Mouse (Mus musculus): Measurements from ENCODE around the gene Vsir. TPM values are rescaled to one million over a fixed set of nuclear protein-coding genes. Genes with fewer than 3 reads are reported as not detected.

Gene Vsir
- polyA plus RNA-seq, 1 experiment from 2014 or later: 1.6 TPM

DNA sequence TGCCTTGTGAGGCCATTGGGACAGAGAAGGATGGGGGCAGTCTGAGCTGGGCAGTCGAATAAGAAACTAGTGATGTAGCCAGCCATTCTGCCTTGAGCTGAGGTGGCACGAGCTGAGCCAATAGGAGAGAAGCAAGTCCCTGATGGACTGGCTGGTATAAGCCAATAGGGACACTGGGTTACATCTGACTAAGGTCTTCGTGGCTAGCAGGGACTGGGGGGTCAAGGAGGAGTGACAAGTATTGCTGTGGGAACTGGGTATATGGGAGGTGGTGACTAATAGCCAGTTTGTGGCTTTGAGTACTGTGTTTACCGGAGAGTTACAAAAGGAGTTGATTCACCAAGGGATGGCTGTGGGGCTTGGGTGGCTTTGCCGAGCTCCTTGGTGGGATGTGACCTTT, 49.0 kb downstream of the Vsir start:
- Histone ChIP-seq H3K36me3 (no peaks in the 10 kb centered on the region), H3K4me1 (replicated peaks) (peaks cover 21% of the 10 kb centered on the region), H3K27me3 (no peaks in the 10 kb centered on the region), H3K9me3 (no peaks in the 10 kb centered on the region), H3K9ac (replicated peaks) (no peak overlapping the region), H3K27ac (no peak overlapping the region), H3K4me2 (replicated peaks) (no peak overlapping the region), H3K4me3 (replicated peaks) (no peak overlapping the region)
- 73% methylated on average over 5 of the region's 5 CpGs for WGBS
- ATAC-seq: no peak

DNA sequence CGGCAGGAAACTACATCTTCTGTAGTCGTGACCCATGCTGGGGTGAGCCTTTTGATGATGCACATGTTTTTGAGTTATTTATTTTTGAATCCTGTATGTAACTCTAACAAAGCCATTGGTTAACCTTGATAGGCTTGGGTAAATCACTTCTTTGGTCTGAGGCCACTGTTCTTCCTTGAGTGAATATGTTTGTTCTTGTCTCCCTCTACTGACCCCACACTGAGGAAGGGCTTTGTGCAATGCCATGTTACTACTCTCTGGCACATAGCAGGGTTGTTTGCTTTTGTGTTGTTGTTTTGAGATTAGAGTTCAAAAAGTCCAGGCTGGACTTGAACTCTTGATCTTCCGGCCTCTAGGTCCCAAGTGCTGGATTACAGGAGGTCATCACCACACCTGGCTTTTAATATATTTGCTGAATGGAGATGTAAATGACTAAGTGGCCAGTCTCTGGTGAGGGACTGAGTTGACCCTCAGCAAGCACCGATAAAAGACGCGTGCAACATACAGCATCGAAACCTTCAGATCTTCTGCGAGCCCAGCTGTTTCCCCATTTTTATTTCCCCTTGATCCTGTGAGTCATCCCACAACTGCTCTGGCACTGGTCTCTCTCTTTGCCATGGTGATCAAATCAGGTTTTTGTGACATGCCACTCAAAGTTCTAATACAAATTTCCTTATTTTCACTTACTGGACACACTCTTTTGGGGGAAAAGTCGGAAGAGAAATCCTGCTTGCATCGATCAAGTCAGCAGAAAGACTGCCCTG, 51.6 kb downstream of the Vsir start:
- no peak for ATAC-seq
- H3K4me2 ChIP-seq (replicated peaks): no peak overlapping the region
- no peak overlapping the region for H3K4me3 ChIP-seq (replicated peaks)
- H3K36me3 ChIP-seq: no peaks in the 10 kb centered on the region
- H3K27me3 ChIP-seq: no peaks in the 10 kb centered on the region
- WGBS: 91% methylated on average over 10 of the region's 10 CpGs
- H3K4me1 ChIP-seq (replicated peaks): peaks cover 17% of the 10 kb centered on the region
- no peak overlapping the region for H3K27ac ChIP-seq
- no peak overlapping the region for H3K9ac ChIP-seq (replicated peaks)
- H3K9me3 ChIP-seq: no peaks in the 10 kb centered on the region

DNA sequence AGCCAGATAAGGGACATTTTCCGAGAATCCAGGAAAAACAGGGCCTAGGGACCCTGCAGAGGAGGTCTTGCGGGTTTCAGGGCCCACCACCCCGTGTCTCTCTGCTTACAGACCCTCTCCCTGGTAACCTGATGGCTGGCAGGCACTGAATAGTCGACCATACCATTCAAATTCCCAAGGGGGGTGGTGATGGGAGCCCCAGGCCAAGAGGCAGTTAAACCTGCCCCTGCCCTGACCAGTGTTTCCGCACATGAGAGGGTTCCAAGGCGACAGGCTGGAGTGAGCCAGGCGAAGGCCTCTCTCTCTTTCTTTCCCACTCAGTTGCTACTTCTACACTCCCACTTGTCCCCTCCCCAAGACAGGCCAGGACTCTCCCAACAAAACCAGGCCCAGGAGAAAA, 52.8 kb downstream of the Vsir start, which contains the start of gene Gm17455:
Gm17455 (plus strand) TSS at position 278 of the 400 bp plus-strand sequence.
- Histone ChIP-seq H3K27ac (no peak within 1 kb of the TSS), H3K9me3 (no peaks in the 10 kb centered on the region), H3K4me1 (replicated peaks) (peaks cover 18% of the 10 kb centered on the region), H3K27me3 (no peaks in the 10 kb centered on the region), H3K4me2 (replicated peaks) (no peak within 1 kb of the TSS), H3K9ac (replicated peaks) (0 out of 2 replicates have a peak within 1 kb of the TSS, but pooled peaks have one; percentile 17), H3K36me3 (no peaks in the 10 kb centered on the region), H3K4me3 (replicated peaks) (no peak within 1 kb of the TSS)
- WGBS: 34% methylated on average over 7 of the region's 7 CpGs
- peak; percentile 51; the same call in 1 of the 2 replicates for ATAC-seq

DNA sequence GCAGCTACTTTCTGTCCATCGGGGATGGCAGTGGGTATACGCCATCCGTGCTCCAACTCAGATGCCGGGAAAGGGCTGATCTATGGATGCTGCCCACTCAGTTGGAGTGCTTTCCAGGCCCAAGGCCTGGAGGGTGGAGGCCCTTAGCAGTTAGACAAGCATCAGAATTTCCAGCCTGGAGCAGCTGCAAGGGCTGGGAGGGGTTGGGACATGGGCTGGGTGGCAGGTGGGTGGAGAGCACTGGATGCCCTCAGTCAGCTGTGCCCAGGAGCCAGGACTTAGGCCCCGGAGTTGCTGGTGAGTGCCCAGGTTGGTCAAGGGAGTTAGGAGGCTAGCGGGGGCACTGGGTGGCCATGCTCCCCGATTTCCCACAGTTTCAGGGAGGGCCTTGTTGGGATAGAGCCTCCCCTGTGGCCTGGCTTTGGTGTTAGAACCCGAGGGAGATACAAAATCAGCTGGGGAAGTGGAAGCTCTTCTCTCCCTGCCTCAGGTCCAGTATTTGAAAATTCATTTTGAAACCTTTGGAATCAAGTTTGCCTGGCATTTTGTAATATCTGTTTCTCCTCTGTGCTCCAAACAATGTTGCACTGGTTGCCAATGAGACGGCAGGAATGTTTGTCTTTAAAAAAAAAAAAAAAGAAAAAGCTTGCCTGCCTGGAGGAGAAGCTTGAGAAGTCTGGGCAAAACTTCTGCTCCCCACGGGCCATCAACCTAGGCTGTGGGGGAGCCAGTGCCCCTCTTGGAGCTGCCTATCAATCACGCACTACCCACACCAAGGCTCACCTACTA, 54.0 kb downstream of the Vsir start:
- ATAC-seq: no peak
- Histone ChIP-seq H3K4me3 (replicated peaks) (no peak overlapping the region), H3K27me3 (no peaks in the 10 kb centered on the region), H3K4me2 (replicated peaks) (no peak overlapping the region), H3K9ac (replicated peaks) (0 out of 2 replicates have a peak overlapping the region, but pooled peaks have one; percentile 17), H3K9me3 (no peaks in the 10 kb centered on the region), H3K36me3 (no peaks in the 10 kb centered on the region), H3K27ac (no peak overlapping the region), H3K4me1 (replicated peaks) (peaks cover 23% of the 10 kb centered on the region)
- 83% methylated on average over 11 of the region's 11 CpGs for WGBS

DNA sequence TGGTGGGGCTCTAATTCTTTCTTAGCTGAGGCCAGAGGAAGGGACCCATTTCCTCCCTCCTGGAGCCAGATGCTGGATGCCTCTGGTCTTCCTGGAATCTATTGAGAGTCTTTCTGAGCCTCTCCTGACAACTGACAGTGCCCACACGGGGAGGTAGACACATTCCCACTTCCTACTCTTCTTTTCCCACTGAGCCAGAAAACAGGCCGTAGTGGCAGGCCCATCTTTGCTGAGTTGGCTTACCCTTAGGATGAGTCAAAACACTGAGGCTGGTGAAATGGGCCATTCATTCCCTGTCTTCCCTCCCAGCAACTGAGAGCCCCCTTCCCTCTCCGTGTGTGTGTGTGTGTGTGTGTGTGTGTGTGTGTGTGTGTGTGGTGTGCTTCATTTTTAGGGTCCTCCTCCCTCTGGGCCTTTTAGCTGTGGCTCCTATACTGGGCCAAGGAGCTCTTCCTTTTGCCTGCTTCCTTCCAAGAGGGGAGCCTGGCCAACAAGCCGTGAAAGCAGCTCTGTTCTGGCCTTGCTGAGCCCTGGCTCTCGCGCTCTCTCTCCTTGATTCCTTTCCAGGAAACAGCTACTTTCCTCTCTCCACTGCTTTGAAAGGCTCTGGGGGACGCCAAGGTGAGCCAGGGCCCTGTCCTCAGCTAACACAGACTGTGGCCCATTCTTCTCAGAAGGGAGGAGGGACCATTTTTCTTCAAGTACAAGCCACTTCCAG, 59.0 kb downstream of the Vsir start:
- no peaks in the 10 kb centered on the region for H3K36me3 ChIP-seq
- WGBS: 57% methylated on average over 7 of the region's 7 CpGs

DNA sequence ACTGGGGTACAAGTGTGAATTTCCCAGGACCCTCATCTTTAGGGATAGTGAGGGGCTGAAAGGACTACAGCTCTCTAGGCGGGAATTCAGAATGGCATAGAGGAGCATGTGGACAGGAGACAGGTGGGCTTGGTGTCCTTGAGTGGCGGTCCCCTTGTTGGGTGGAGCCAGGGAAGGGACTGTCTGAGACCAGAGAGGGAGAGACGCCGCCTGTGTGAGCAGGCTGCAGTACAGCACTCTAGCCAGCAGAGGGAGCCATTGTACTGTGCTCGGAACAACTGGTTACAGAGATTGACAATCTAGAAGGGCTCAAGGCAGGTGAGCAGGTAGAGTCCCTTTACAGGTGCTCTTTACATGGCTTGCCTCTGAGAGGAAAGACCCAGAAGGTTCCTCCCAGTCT, 61.2 kb downstream of the Vsir start:
- H3K9me3 ChIP-seq: no peaks in the 10 kb centered on the region
- H3K4me2 ChIP-seq (replicated peaks): no peak overlapping the region
- 4% methylated on average over 5 of the region's 5 CpGs for WGBS
- H3K27ac ChIP-seq: no peak overlapping the region
- H3K4me1 ChIP-seq (replicated peaks): 0 out of 2 replicates have a peak, but pooled peaks cover 8% of the 10 kb centered on the region
- peaks cover 15% of the 10 kb centered on the region for H3K27me3 ChIP-seq
- H3K4me3 ChIP-seq (replicated peaks): no peak overlapping the region
- ATAC-seq: peak; percentile 70; the same call in 1 of the 2 replicates
- H3K36me3 ChIP-seq: no peaks in the 10 kb centered on the region
- H3K9ac ChIP-seq (replicated peaks): no peak overlapping the region

More for the DNA sequence above, 59.0 kb downstream of the Vsir start:
- H3K9ac ChIP-seq (replicated peaks): no peak overlapping the region
- H3K4me2 ChIP-seq (replicated peaks): no peak overlapping the region
- no peaks in the 10 kb centered on the region for H3K9me3 ChIP-seq
- peaks cover 11% of the 10 kb centered on the region for H3K27me3 ChIP-seq
- H3K4me3 ChIP-seq (replicated peaks): no peak overlapping the region
- no peak overlapping the region for H3K27ac ChIP-seq
- ATAC-seq: no peak
- H3K4me1 ChIP-seq (replicated peaks): peaks cover 10% of the 10 kb centered on the region; the same call in 1 of the 2 replicates

DNA sequence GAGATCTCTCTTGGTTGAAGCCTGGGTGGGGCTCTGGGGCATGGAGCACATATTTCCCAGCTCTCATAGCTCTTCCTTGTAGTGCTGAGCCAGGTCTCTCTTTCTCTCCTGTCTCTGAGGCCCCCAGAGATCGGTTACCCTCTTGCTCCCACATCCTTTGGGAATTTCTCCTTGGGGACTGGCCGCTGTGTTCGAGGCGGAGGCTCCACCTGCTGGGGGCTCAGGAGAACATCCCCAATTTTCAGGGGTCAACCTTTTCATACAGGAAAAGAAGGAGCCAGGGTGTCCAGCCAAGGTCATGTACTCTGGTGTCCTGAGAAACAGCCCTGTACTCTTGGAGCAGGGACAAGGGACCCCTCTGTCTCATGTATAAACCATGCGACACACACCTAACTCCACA, 65.1 kb downstream of the Vsir start:
- ATAC-seq: no peak
- no peak overlapping the region for H3K9ac ChIP-seq (replicated peaks)
- 29% methylated on average over 5 of the region's 5 CpGs for WGBS

DNA sequence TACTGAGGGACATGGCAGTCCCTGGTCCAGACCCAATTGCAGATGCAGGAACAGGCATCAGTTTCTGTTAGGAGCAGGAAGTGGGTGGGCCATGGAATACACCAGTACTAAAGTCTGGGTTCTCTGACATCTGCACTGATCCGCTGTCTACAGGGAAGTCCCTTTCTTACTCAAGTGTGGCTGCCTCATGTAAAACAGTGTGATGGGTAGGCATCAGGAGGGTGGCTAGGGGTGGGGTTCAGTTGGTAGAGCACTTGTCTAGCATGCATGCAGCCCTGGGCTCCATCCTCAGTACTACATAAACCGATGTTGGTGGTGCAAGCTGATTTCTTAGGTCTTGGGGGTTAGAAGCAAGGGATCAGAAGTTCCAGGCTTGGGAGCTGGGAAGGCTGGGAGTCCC, 67.1 kb downstream of the Vsir start:
- H3K27ac ChIP-seq: no peak overlapping the region
- no peak overlapping the region for H3K9ac ChIP-seq (replicated peaks)
- 85% methylated on average over 2 of the region's 2 CpGs for WGBS
- ATAC-seq: no peak
- H3K4me1 ChIP-seq (replicated peaks): no peaks in the 10 kb centered on the region
- no peak overlapping the region for H3K4me3 ChIP-seq (replicated peaks)
- no peaks in the 10 kb centered on the region for H3K36me3 ChIP-seq
- H3K9me3 ChIP-seq: no peaks in the 10 kb centered on the region
- no peak overlapping the region for H3K4me2 ChIP-seq (replicated peaks)
- H3K27me3 ChIP-seq: peaks cover 14% of the 10 kb centered on the region

More for the DNA sequence above, 65.1 kb downstream of the Vsir start:
- Histone ChIP-seq H3K4me2 (replicated peaks) (no peak overlapping the region), H3K9me3 (no peaks in the 10 kb centered on the region), H3K36me3 (no peaks in the 10 kb centered on the region), H3K27me3 (peaks cover 15% of the 10 kb centered on the region), H3K4me3 (replicated peaks) (no peak overlapping the region), H3K27ac (no peak overlapping the region), H3K4me1 (replicated peaks) (no peaks in the 10 kb centered on the region)

DNA sequence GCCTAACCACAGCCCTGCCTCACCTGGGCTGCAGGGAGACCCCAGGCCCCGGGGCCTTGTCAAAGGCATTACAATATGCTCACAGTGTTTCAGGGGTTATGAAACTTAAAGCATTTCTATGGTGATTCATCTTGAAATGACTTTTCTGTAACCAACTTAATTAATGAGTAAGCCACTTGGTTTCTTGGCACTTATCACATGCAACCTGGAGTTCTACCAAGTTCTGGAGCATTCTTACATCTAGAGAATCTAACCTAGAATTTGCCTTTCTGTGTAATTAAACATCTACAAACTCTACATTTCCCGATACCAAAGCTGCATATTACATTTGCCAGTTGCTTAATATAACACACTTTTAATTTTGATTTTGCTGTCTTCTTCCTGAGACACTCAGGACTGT, 70.4 kb downstream of the Vsir start:
- no peak overlapping the region for H3K4me3 ChIP-seq (replicated peaks)
- H3K27me3 ChIP-seq: peaks cover under 1% of the 10 kb centered on the region; the same call in 1 of the 2 replicates
- H3K27ac ChIP-seq: no peak overlapping the region
- 89% methylated on average over 2 of the region's 2 CpGs for WGBS
- no peaks in the 10 kb centered on the region for H3K36me3 ChIP-seq
- no peak for ATAC-seq
- H3K4me2 ChIP-seq (replicated peaks): no peak overlapping the region
- H3K9ac ChIP-seq (replicated peaks): no peak overlapping the region
- no peaks in the 10 kb centered on the region for H3K4me1 ChIP-seq (replicated peaks)
- H3K9me3 ChIP-seq: no peaks in the 10 kb centered on the region

DNA sequence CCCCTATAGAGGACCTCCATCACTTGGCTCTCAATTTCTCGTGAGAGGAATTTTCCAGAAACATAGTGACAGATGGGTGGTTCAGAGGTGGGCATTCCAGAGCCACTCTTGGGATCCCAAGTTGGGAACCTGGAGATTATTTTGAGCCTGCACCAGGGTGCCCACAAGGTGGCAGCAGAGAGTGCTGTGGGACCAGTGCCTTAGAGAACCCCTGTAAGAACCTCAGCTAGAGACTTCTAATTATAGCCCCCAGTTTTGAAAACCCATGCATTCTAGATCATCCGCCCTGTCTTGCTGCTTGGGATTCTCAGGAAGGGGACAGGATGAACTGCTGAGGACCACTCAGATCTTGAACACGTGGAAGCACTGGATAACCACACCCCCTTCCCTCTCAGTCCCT, 71.5 kb downstream of the Vsir start:
- no peaks in the 10 kb centered on the region for H3K27me3 ChIP-seq

DNA sequence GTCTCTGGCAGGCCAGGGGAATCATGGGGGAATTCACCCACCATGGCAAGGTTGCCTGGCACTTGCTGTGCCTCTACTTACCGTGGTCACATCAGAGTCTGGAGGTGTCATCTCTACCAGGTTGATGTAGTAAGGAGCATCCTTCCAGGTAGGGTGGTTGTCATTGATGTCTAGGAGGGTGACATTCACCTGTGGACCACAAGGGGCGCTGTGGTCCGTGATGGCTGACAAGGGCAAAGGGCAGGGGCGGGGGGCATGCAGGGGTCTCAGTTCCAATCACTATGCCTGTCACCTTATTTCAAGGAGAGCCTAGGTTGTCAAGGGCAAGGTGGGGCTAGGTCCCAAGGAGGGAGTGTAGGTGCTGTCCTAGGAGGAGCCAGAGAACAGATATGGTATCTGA, 73.0 kb downstream of the Vsir start:
- no peak overlapping the region for H3K9ac ChIP-seq (replicated peaks)
- H3K4me2 ChIP-seq (replicated peaks): no peak overlapping the region
- WGBS: 22% methylated on average over 4 of the region's 4 CpGs
- H3K9me3 ChIP-seq: no peaks in the 10 kb centered on the region
- ATAC-seq: no peak
- no peaks in the 10 kb centered on the region for H3K36me3 ChIP-seq
- H3K27me3 ChIP-seq: no peaks in the 10 kb centered on the region
- no peak overlapping the region for H3K27ac ChIP-seq
- no peaks in the 10 kb centered on the region for H3K4me1 ChIP-seq (replicated peaks)
- no peak overlapping the region for H3K4me3 ChIP-seq (replicated peaks)

More for the DNA sequence above, 71.5 kb downstream of the Vsir start:
- peak; percentile 52; the same call in 1 of the 2 replicates for ATAC-seq
- Histone ChIP-seq H3K9ac (replicated peaks) (no peak overlapping the region), H3K4me1 (replicated peaks) (no peaks in the 10 kb centered on the region), H3K27ac (no peak overlapping the region), H3K4me3 (replicated peaks) (no peak overlapping the region), H3K36me3 (no peaks in the 10 kb centered on the region), H3K4me2 (replicated peaks) (no peak overlapping the region), H3K9me3 (no peaks in the 10 kb centered on the region)
- 17% methylated on average over 3 of the region's 3 CpGs for WGBS
